15 mouse cellular contexts compared by ENCODE assay signal in genomic region chr6:129009846-129010504, GRCm38 (mm10). TPM values are rescaled to one million over a fixed set of nuclear protein-coding genes. Genes with fewer than 3 reads are reported as not detected.
"Had no signal": no experiment of that assay in that cellular context is flagged by ENCODE, and none has a peak within 500 bp of the region (broad histone marks: within the 10 kb centered on the region; RNA-seq: fewer than 3 reads in every experiment).

No protein-coding gene starts in this region.

RNA-seq across cellular contexts. Expression of gene Klrb1f, which starts 35.7 kb away (rescaled TPM):
- total RNA-seq: gastrocnemius, adult 2 months; gastrocnemius, postnatal 10 days; gastrocnemius, postnatal 25 days; gastrocnemius, postnatal 4 days; heart, adult 2 months; heart, postnatal 36 days; hindbrain, postnatal 0 days; layer of hippocampus, adult 2 months; layer of hippocampus, postnatal 10 days; layer of hippocampus, postnatal 25 days; left cerebral cortex, adult 2 months; left cerebral cortex, postnatal 14 days; left cerebral cortex, postnatal 36 days had no signal
- polyA plus RNA-seq: heart, embryonic 13.5 days; hindbrain, embryonic 11.5 days had no signal
